Mouse (Mus musculus) MEL (cell line): Measurements from ENCODE around the gene Ppp1r14d.

Experiments
- CHD2 ChIP-seq: IDR thresholded peaks from 2 replicates; pipeline ENCODE4 v1.6.1; 2011; ENCODE audit warnings: low read length, improper control_type of control experiment
- CTCF ChIP-seq, 3 experiments: IDR thresholded peaks in 2 of 3; conservative IDR thresholded peaks in 1 of 3; 2 replicates each; pipeline ENCODE4 v1.5.1; 2011 to 2012; ENCODE audit warnings: low read length in 3 of 3, low read depth in 2 of 3, mild to moderate bottlenecking in 2 of 3, improper control_type of control experiment in 1 of 3, inconsistent platforms in 1 of 3, mixed read lengths in 1 of 3, moderate library complexity in 1 of 3; ENCODE audit not compliant: control insufficient read depth in 1 of 3, insufficient read depth in 1 of 3, poor library complexity in 1 of 3, severe bottlenecking in 1 of 3
- GATA1 ChIP-seq: IDR thresholded peaks from 2 replicates; pipeline ENCODE4 v1.6.1; 2011; ENCODE audit warnings: low read depth, low read length, improper control_type of control experiment
- JUND ChIP-seq: IDR thresholded peaks from 2 replicates; pipeline ENCODE4 v1.6.1; 2011; ENCODE audit warnings: low read depth, mild to moderate bottlenecking, improper control_type of control experiment, low read length
- MAZ ChIP-seq: IDR thresholded peaks from 2 replicates; pipeline ENCODE4 v1.6.1; 2012; ENCODE audit warnings: low read depth, mild to moderate bottlenecking, inconsistent platforms, low read length, improper control_type of control experiment
- MYC ChIP-seq: IDR thresholded peaks from 2 replicates; pipeline ENCODE4 v1.6.1; 2011; ENCODE audit warnings: low read depth, mild to moderate bottlenecking, low read length, improper control_type of control experiment, moderate library complexity
- NELFE ChIP-seq: IDR thresholded peaks from 2 replicates; pipeline ENCODE4 v1.6.1; 2011; ENCODE audit warnings: low read depth, low read length, improper control_type of control experiment
- POLR2A ChIP-seq, 2 experiments: IDR thresholded peaks; 2 replicates each; pipeline ENCODE4 v1.6.1; 2011 to 2012; ENCODE audit warnings: low read length in 2 of 2, mild to moderate bottlenecking in 2 of 2, control low read depth in 1 of 2, improper control_type of control experiment in 1 of 2, low read depth in 1 of 2, moderate library complexity in 1 of 2; ENCODE audit not compliant: control insufficient read depth in 1 of 2, insufficient read depth in 1 of 2, poor library complexity in 1 of 2
- RCOR1 ChIP-seq: IDR thresholded peaks from 2 replicates; pipeline ENCODE4 v1.6.1; 2012; ENCODE audit warnings: low read depth, mild to moderate bottlenecking, inconsistent platforms, low read length, improper control_type of control experiment
- SIN3A ChIP-seq: IDR thresholded peaks from 2 replicates; pipeline ENCODE4 v1.6.1; 2012; ENCODE audit warnings: low read length, improper control_type of control experiment, inconsistent platforms
- TAL1 ChIP-seq: IDR thresholded peaks from 2 replicates; pipeline ENCODE4 v1.6.1; 2012; ENCODE audit warnings: mild to moderate bottlenecking, inconsistent platforms, low read length, moderate library complexity, mixed read lengths
- USF1 ChIP-seq: IDR thresholded peaks from 2 replicates; pipeline ENCODE4 v1.6.1; 2014; ENCODE audit warnings: low read depth, mild to moderate bottlenecking, inconsistent platforms, low read length, improper control_type of control experiment, moderate library complexity
- ZNF384 ChIP-seq: IDR thresholded peaks from 2 replicates; pipeline ENCODE4 v1.6.1; 2012; ENCODE audit warnings: low read depth, mild to moderate bottlenecking, inconsistent platforms, low read length, improper control_type of control experiment

- TF ChIP-seq SIN3A (no peak), POLR2A (IDR thresholded peaks at IDR 0.05; ENCODE audit: control insufficient read depth in 1 of 2, insufficient read depth in 1 of 2, low read depth in 1 of 2, low read length in 2 of 2, poor library complexity in 1 of 2) (no peak), RCOR1 (no peak), MYC (no peak), JUND (no peak), ZNF384 (no peak), CTCF (IDR thresholded peaks at IDR 0.05 in 2 of 3, conservative IDR thresholded peaks at IDR 0.05 in 1 of 3; ENCODE audit: control insufficient read depth in 1 of 3, insufficient read depth in 1 of 3, low read depth in 2 of 3, low read length in 3 of 3, poor library complexity in 1 of 3, severe bottlenecking in 1 of 3) (no peak), USF1 (no peak), NELFE (no peak), GATA1 (no peak), TAL1 (no peak), CHD2 (no peak), MAZ (no peak)
These were observed 20.6 kb downstream of the Ppp1r14d start for GRCm38 (mm10) chr2:119209176-119209507.
